Mouse (Mus musculus): ENCODE measurements at regions not wholly inside any gene's neighbourhood (a gene's known extent, or its start where the extent isn't known, plus 50 kb on each side); places are given as distances from the start of the nearest gene placed in this dataset.
"Not testable (repeated sequence)": the region's sequence is repeated elsewhere in the genome, so short reads cannot be mapped to it uniquely, and the experiment has no call there.

GRCm38 (mm10) chr10:50370611-50371010 lies 221.9 kb upstream of the Ascc3 start:
- peak; percentile 3 for DNase-seq

- not testable (repeated sequence) for DNase-seq
Measured at GRCm38 (mm10) chr10:50392617-50393016, 199.9 kb upstream of the Ascc3 start.

All from lung, postnatal 14 days (tissue).